Mouse (Mus musculus): ENCODE data around the gene Cep295. TPM values are rescaled to one million over a fixed set of nuclear protein-coding genes. Genes with fewer than 3 reads are reported as not detected.

The Cep295 gene
- polyA plus RNA-seq, 1 experiment from 2014 or later = 25.6 TPM

DNA sequence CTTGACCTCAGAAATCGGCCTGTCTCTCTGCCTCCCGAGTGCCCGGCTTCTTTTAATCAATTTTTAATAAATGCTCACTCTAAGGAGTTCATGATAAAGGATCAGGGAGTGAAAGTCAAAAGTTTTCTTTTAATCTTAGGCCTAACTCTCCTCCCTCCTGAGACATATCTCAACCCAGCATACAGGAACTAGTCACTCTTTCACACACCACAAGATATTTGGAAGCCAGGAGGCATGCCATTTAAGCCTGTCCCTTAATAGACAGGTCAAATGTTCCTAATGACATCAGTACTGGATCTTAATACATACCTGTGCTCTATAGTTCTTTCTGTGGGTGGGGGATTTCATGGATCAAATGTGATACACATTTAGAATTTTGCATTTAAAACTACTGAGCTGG is 79.2 kb downstream of the Cep295 start:
- peak overlapping the region; percentile 99; the same call in 1 of the 2 replicates for H3K4me3 ChIP-seq
- no peak overlapping the region for H3K27ac ChIP-seq (replicated peaks)
- no peak for DNase-seq (ENCODE audit: low spot score)
- H3K4me1 ChIP-seq = peaks cover 16% of the 10 kb centered on the region
- H3K36me3 ChIP-seq (replicated peaks) = peaks cover 41% of the 10 kb centered on the region
- H3K27me3 ChIP-seq (replicated peaks; ENCODE audit: low read depth, poor library complexity, severe bottlenecking) = no peaks in the 10 kb centered on the region
- 92% methylated on average over 3 of the region's 3 CpGs for WGBS
- H3K9me3 ChIP-seq = no peaks in the 10 kb centered on the region

DNA sequence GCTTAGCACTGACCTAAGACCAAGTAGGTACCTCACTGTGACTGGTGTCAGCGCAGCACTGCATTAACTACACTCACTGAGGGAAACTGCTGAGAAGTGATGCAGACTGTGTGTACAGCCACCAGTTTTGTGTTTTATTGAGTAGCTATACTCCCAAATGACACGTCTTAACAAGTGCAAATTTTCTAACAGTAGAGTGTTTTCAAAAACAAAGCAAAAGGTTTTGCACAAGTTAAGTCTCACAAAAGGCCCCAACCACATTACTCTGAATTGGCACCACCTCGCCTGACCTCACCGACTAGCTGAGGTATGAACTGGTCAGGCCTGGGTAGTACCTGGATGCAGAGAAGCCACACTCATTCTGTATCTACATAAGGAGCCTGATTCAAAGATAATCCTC is 80.7 kb downstream of the Cep295 start:
- Histone ChIP-seq H3K4me3 (no peak overlapping the region), H3K27ac (replicated peaks) (no peak overlapping the region), H3K4me1 (peaks cover 16% of the 10 kb centered on the region), H3K9me3 (no peaks in the 10 kb centered on the region), H3K27me3 (replicated peaks; ENCODE audit: low read depth, poor library complexity, severe bottlenecking) (no peaks in the 10 kb centered on the region), H3K36me3 (replicated peaks) (peaks cover 56% of the 10 kb centered on the region)
- WGBS = 90% methylated on average over 4 of the region's 4 CpGs
- no peak for DNase-seq (ENCODE audit: low spot score)

DNA sequence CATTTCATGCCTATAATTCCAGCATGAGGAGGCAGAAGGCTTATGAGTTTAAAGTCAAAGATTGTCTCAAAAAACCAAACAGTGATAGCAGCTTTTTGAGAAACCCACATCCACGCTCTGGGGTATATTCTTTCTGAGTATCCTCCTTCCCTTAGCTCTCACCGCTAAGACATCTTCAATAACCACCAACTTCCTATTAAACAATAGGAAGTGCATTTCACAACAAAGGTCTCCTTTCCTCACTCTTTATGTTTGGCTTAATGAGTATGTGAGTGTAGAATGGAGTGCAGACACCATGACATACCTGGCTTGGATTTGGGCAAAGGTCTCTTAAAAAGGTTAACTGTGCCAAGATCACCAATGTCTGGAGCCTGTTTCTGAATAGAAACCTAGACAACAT is 83.6 kb downstream of the Cep295 start:
- Histone ChIP-seq H3K9me3 (no peaks in the 10 kb centered on the region), H3K36me3 (replicated peaks) (peaks cover 85% of the 10 kb centered on the region), H3K27me3 (replicated peaks; ENCODE audit: low read depth, poor library complexity, severe bottlenecking) (no peaks in the 10 kb centered on the region), H3K4me3 (no peak overlapping the region), H3K4me1 (peaks cover 5% of the 10 kb centered on the region), H3K27ac (replicated peaks) (no peak overlapping the region)
- WGBS = 93% methylated on average over 2 of the region's 2 CpGs
- no peak for DNase-seq (ENCODE audit: low spot score)

Small RNAs within 50 kb of the gene (microRNA-seq; reads per million reads assigned to microRNA genes)
- 1.2 reads per million for gene Gm49349
- gene mmu-mir-7650 = 0.91 reads per million

Other genes starting within 250 kb of the Cep295 start
- not detected in 2 replicates for gene Hephl1, start 245.7 kb downstream of the Cep295 start, polyA plus RNA-seq (2016; fragmentation: Nextera tagmentation; extraction: Ambion mirVana)
- gene Vstm5, start 118.7 kb downstream of the Cep295 start, polyA plus RNA-seq (2016; fragmentation: Nextera tagmentation; extraction: Ambion mirVana) = 1.1 and 1.2 TPM in 2 replicates
- 37.2 and 42.1 TPM in 2 replicates for gene Med17, start 77.9 kb downstream of the Cep295 start, polyA plus RNA-seq (2016; fragmentation: Nextera tagmentation; extraction: Ambion mirVana)
- gene Taf1d, start 51.6 kb downstream of the Cep295 start, polyA plus RNA-seq (2016; fragmentation: Nextera tagmentation; extraction: Ambion mirVana) = 96.7 and 101 TPM in 2 replicates
- gene 4931406C07Rik, start 51.3 kb downstream of the Cep295 start, polyA plus RNA-seq (2016; fragmentation: Nextera tagmentation; extraction: Ambion mirVana) = 5.4 and 6.8 TPM in 2 replicates
- 2.5 and 2.6 TPM in 2 replicates for gene Smco4, start 135.6 kb upstream of the Cep295 start, polyA plus RNA-seq (2016; fragmentation: Nextera tagmentation; extraction: Ambion mirVana)

All from embryonic facial prominence, embryonic 10.5 days (tissue).